Mouse (Mus musculus): ENCODE results near the gene Smoc1. TPM values are rescaled to one million over a fixed set of nuclear protein-coding genes. Genes with fewer than 3 reads are reported as not detected.

Smoc1 gene
- polyA plus RNA-seq, 1 experiment from 2014 or later = 12.8 TPM

- no peak for ATAC-seq
- Histone ChIP-seq H3K36me3 (ENCODE audit: control insufficient read depth, insufficient read depth) (no peaks in the 10 kb centered on the region), H3K4me2 (ENCODE audit: low read length) (no peak overlapping the region), H3K4me3 (replicated peaks; ENCODE audit: low read length) (no peak overlapping the region), H3K27me3 (replicated peaks; ENCODE audit: control insufficient read depth, insufficient read depth, low read length) (no peaks in the 10 kb centered on the region), H3K9me3 (ENCODE audit: control insufficient read depth, low read length) (no peaks in the 10 kb centered on the region), H3K4me1 (replicated peaks; ENCODE audit: control insufficient read depth, insufficient read depth, low read length) (no peaks in the 10 kb centered on the region), H3K9ac (replicated peaks; ENCODE audit: low read depth, low read length) (no peak overlapping the region), H3K27ac (ENCODE audit: low read length) (no peak overlapping the region)
- WGBS = 82% methylated on average over 3 of the region's 3 CpGs
Measured at GRCm38 (mm10) chr12:81173011-81173410, 146.4 kb downstream of the Smoc1 start.

- H3K4me2 ChIP-seq (ENCODE audit: low read length) = no peak overlapping the region
- no peaks in the 10 kb centered on the region for H3K27me3 ChIP-seq (replicated peaks; ENCODE audit: control insufficient read depth, insufficient read depth, low read length)
- no peak overlapping the region for H3K9ac ChIP-seq (replicated peaks; ENCODE audit: low read depth, low read length)
- no peak for ATAC-seq
- WGBS = 95% methylated on average over 4 of the region's 4 CpGs
- H3K27ac ChIP-seq (ENCODE audit: low read length) = no peak overlapping the region
- no peaks in the 10 kb centered on the region for H3K9me3 ChIP-seq (ENCODE audit: control insufficient read depth, low read length)
- H3K4me3 ChIP-seq (replicated peaks; ENCODE audit: low read length) = no peak overlapping the region
- H3K4me1 ChIP-seq (replicated peaks; ENCODE audit: control insufficient read depth, insufficient read depth, low read length) = no peaks in the 10 kb centered on the region
- no peaks in the 10 kb centered on the region for H3K36me3 ChIP-seq (ENCODE audit: control insufficient read depth, insufficient read depth)
Measured at GRCm38 (mm10) chr12:81173893-81174292, 147.3 kb downstream of the Smoc1 start.

- Histone ChIP-seq H3K9me3 (ENCODE audit: control insufficient read depth, low read length) (no peaks in the 10 kb centered on the region), H3K4me3 (replicated peaks; ENCODE audit: low read length) (no peak overlapping the region), H3K4me2 (ENCODE audit: low read length) (no peak overlapping the region), H3K36me3 (ENCODE audit: control insufficient read depth, insufficient read depth) (no peaks in the 10 kb centered on the region), H3K4me1 (replicated peaks; ENCODE audit: control insufficient read depth, insufficient read depth, low read length) (no peaks in the 10 kb centered on the region), H3K27ac (ENCODE audit: low read length) (no peak overlapping the region), H3K9ac (replicated peaks; ENCODE audit: low read depth, low read length) (no peak overlapping the region), H3K27me3 (replicated peaks; ENCODE audit: control insufficient read depth, insufficient read depth, low read length) (no peaks in the 10 kb centered on the region)
- no peak for ATAC-seq
- WGBS = 60% methylated on average over 9 of the region's 9 CpGs
Measured at GRCm38 (mm10) chr12:81175252-81175651, 148.6 kb downstream of the Smoc1 start.

DNA sequence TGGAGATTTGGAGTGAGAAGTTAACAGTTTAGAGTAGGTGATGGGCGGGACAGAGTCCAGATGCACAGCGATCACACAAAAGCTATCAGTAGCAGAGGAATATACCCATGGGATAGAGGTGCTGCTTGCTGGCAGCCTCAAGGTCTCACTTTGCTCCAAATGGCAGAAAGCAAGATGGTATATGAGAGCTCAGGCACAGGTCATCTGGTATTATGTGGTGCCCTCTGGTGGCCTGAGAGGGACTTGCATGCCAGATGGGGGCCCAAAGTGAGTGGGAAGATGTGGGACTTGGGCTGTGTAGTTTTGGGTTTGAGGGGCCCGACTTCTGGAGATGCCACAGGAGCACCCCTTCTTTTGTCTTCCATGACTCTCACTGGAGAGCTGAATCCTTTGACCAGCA is 155.5 kb downstream of the Smoc1 start:
- WGBS = 58% methylated on average over 3 of the region's 3 CpGs
- ATAC-seq = no peak
- H3K4me3 ChIP-seq (replicated peaks; ENCODE audit: low read length) = no peak overlapping the region
- no peaks in the 10 kb centered on the region for H3K9me3 ChIP-seq (ENCODE audit: control insufficient read depth, low read length)
- H3K9ac ChIP-seq (replicated peaks; ENCODE audit: low read depth, low read length) = no peak overlapping the region
- H3K27me3 ChIP-seq (replicated peaks; ENCODE audit: control insufficient read depth, insufficient read depth, low read length) = no peaks in the 10 kb centered on the region
- H3K4me1 ChIP-seq (replicated peaks; ENCODE audit: control insufficient read depth, insufficient read depth, low read length) = no peaks in the 10 kb centered on the region
- H3K36me3 ChIP-seq (ENCODE audit: control insufficient read depth, insufficient read depth) = no peaks in the 10 kb centered on the region
- no peak overlapping the region for H3K4me2 ChIP-seq (ENCODE audit: low read length)
- H3K27ac ChIP-seq (ENCODE audit: low read length) = no peak overlapping the region

GRCm38 (mm10) chr12:81184967-81185366 is 158.4 kb downstream of the Smoc1 start:
- no peak for ATAC-seq
- 91% methylated on average over 2 of the region's 2 CpGs for WGBS
- no peak overlapping the region for H3K4me2 ChIP-seq (ENCODE audit: low read length)
- H3K9ac ChIP-seq (replicated peaks; ENCODE audit: low read depth, low read length) = no peak overlapping the region
- no peaks in the 10 kb centered on the region for H3K27me3 ChIP-seq (replicated peaks; ENCODE audit: control insufficient read depth, insufficient read depth, low read length)
- H3K27ac ChIP-seq (ENCODE audit: low read length) = no peak overlapping the region
- no peaks in the 10 kb centered on the region for H3K36me3 ChIP-seq (ENCODE audit: control insufficient read depth, insufficient read depth)
- no peaks in the 10 kb centered on the region for H3K9me3 ChIP-seq (ENCODE audit: control insufficient read depth, low read length)
- H3K4me3 ChIP-seq (replicated peaks; ENCODE audit: low read length) = no peak overlapping the region
- H3K4me1 ChIP-seq (replicated peaks; ENCODE audit: control insufficient read depth, insufficient read depth, low read length) = no peaks in the 10 kb centered on the region

GRCm38 (mm10) chr12:81186081-81186480 is 159.5 kb downstream of the Smoc1 start:
- no peaks in the 10 kb centered on the region for H3K4me1 ChIP-seq (replicated peaks; ENCODE audit: control insufficient read depth, insufficient read depth, low read length)
- H3K9me3 ChIP-seq (ENCODE audit: control insufficient read depth, low read length) = no peaks in the 10 kb centered on the region
- H3K9ac ChIP-seq (replicated peaks; ENCODE audit: low read depth, low read length) = no peak overlapping the region
- H3K36me3 ChIP-seq (ENCODE audit: control insufficient read depth, insufficient read depth) = no peaks in the 10 kb centered on the region
- no peak overlapping the region for H3K27ac ChIP-seq (ENCODE audit: low read length)
- ATAC-seq = no peak
- H3K4me2 ChIP-seq (ENCODE audit: low read length) = no peak overlapping the region
- WGBS = 91% methylated on average over 4 of the region's 4 CpGs
- H3K4me3 ChIP-seq (replicated peaks; ENCODE audit: low read length) = no peak overlapping the region
- no peaks in the 10 kb centered on the region for H3K27me3 ChIP-seq (replicated peaks; ENCODE audit: control insufficient read depth, insufficient read depth, low read length)

DNA sequence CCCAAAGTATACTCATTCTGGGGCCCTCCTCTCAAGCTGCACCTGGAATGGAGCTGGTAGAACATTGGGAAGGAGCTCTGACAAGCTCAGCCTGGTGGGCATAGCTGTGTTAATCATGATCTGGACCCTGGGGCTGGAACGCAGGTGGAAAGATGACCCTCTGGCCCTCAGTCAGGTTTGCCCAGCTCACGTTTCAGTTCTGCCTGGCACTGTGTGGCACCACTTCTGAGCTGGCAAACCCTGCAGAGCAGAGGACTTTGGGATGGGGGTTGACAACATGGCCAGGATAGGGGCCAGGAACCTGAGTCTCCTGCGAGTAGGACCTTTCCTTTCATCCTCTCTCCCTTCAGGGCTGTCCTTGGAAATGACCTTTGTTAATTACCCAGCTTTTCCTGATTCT is 160.1 kb downstream of the Smoc1 start:
- H3K4me2 ChIP-seq (ENCODE audit: low read length) = no peak overlapping the region
- no peaks in the 10 kb centered on the region for H3K27me3 ChIP-seq (replicated peaks; ENCODE audit: control insufficient read depth, insufficient read depth, low read length)
- H3K9ac ChIP-seq (replicated peaks; ENCODE audit: low read depth, low read length) = no peak overlapping the region
- WGBS = 93% methylated on average over 3 of the region's 3 CpGs
- no peak overlapping the region for H3K4me3 ChIP-seq (replicated peaks; ENCODE audit: low read length)
- no peaks in the 10 kb centered on the region for H3K4me1 ChIP-seq (replicated peaks; ENCODE audit: control insufficient read depth, insufficient read depth, low read length)
- H3K36me3 ChIP-seq (ENCODE audit: control insufficient read depth, insufficient read depth) = no peaks in the 10 kb centered on the region
- no peak overlapping the region for H3K27ac ChIP-seq (ENCODE audit: low read length)
- ATAC-seq = no peak
- H3K9me3 ChIP-seq (ENCODE audit: control insufficient read depth, low read length) = no peaks in the 10 kb centered on the region

GRCm38 (mm10) chr12:81188423-81188822 is 161.8 kb downstream of the Smoc1 start:
- Histone ChIP-seq H3K27me3 (replicated peaks; ENCODE audit: control insufficient read depth, insufficient read depth, low read length) (no peaks in the 10 kb centered on the region), H3K9ac (replicated peaks; ENCODE audit: low read depth, low read length) (no peak overlapping the region), H3K4me2 (ENCODE audit: low read length) (no peak overlapping the region), H3K36me3 (ENCODE audit: control insufficient read depth, insufficient read depth) (no peaks in the 10 kb centered on the region), H3K4me1 (replicated peaks; ENCODE audit: control insufficient read depth, insufficient read depth, low read length) (no peaks in the 10 kb centered on the region), H3K27ac (ENCODE audit: low read length) (no peak overlapping the region), H3K9me3 (ENCODE audit: control insufficient read depth, low read length) (no peaks in the 10 kb centered on the region), H3K4me3 (replicated peaks; ENCODE audit: low read length) (no peak overlapping the region)
- ATAC-seq = no peak
- 82% methylated on average over 3 of the region's 3 CpGs for WGBS

GRCm38 (mm10) chr12:81188996-81189395 is 162.4 kb downstream of the Smoc1 start:
- no peak overlapping the region for H3K9ac ChIP-seq (replicated peaks; ENCODE audit: low read depth, low read length)
- H3K27me3 ChIP-seq (replicated peaks; ENCODE audit: control insufficient read depth, insufficient read depth, low read length) = no peaks in the 10 kb centered on the region
- H3K4me1 ChIP-seq (replicated peaks; ENCODE audit: control insufficient read depth, insufficient read depth, low read length) = no peaks in the 10 kb centered on the region
- WGBS = 89% methylated on average over 4 of the region's 4 CpGs
- H3K27ac ChIP-seq (ENCODE audit: low read length) = no peak overlapping the region
- ATAC-seq = no peak
- no peaks in the 10 kb centered on the region for H3K9me3 ChIP-seq (ENCODE audit: control insufficient read depth, low read length)
- H3K36me3 ChIP-seq (ENCODE audit: control insufficient read depth, insufficient read depth) = no peaks in the 10 kb centered on the region
- no peak overlapping the region for H3K4me3 ChIP-seq (replicated peaks; ENCODE audit: low read length)
- H3K4me2 ChIP-seq (ENCODE audit: low read length) = no peak overlapping the region

DNA sequence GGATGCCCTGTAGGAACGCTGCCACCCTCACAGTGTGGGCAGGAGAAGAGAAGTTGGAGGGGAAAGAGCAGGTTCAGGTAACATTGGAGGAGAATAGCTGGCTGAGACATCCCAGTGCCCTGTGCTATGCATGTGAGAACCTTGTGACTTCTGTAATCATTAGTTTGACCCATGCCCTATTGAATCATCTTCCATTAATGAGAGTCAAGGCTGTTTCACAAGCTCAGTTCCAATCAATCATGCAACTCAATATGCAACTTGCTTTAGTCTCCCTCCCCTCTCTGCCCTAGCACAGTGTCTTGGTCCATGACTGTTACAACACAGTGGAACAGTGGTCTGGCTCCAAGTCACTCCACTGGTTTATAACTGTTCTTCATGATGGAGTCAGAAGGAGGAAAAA is 163.0 kb downstream of the Smoc1 start:
- WGBS = 77% methylated on average over 1 of the region's 1 CpGs
- no peaks in the 10 kb centered on the region for H3K27me3 ChIP-seq (replicated peaks; ENCODE audit: control insufficient read depth, insufficient read depth, low read length)
- no peaks in the 10 kb centered on the region for H3K9me3 ChIP-seq (ENCODE audit: control insufficient read depth, low read length)
- H3K36me3 ChIP-seq (ENCODE audit: control insufficient read depth, insufficient read depth) = no peaks in the 10 kb centered on the region
- no peak overlapping the region for H3K4me3 ChIP-seq (replicated peaks; ENCODE audit: low read length)
- no peak overlapping the region for H3K27ac ChIP-seq (ENCODE audit: low read length)
- H3K4me2 ChIP-seq (ENCODE audit: low read length) = no peak overlapping the region
- no peak for ATAC-seq
- H3K9ac ChIP-seq (replicated peaks; ENCODE audit: low read depth, low read length) = no peak overlapping the region
- no peaks in the 10 kb centered on the region for H3K4me1 ChIP-seq (replicated peaks; ENCODE audit: control insufficient read depth, insufficient read depth, low read length)

All from forebrain, embryonic 16.5 days (tissue).